Mouse (Mus musculus): ENCODE measurements around the gene Gpbar1. TPM values are rescaled to one million over a fixed set of nuclear protein-coding genes. Genes with fewer than 3 reads are reported as not detected.
"Not testable (repeated sequence)": the region's sequence is repeated elsewhere in the genome, so short reads cannot be mapped to it uniquely, and the experiment has no call there.

The Gpbar1 gene
- total RNA-seq, 2 experiments from 2014 or later, result not detected

- DNase-seq, result no peak
- intact Hi-C loops (cut with DNase I), result no loop called here
These were observed 1.3 kb upstream of the Gpbar1 start for GRCm38 (mm10) chr1:74277041-74277440.

GRCm38 (mm10) chr1:74277883-74278537 is 340 bp upstream of the Gpbar1 start:
- no peak for DNase-seq
- intact Hi-C loops (cut with DNase I), result no loop called here

- DNase-seq, result no peak
- intact Hi-C loops (cut with DNase I), result no loop called here
These were observed 638 bp downstream of the Gpbar1 start for GRCm38 (mm10) chr1:74278988-74279387.

- DNase-seq, result no peak
- intact Hi-C loops (cut with DNase I), result no loop called here
These were observed 2.4 kb downstream of the Gpbar1 start for GRCm38 (mm10) chr1:74280591-74281325.

- intact Hi-C loops (cut with DNase I), result no loop called here
- no peak for DNase-seq
These were observed 3.0 kb downstream of the Gpbar1 start for GRCm38 (mm10) chr1:74281372-74281771.

- DNase-seq, result no peak
- intact Hi-C loops (cut with DNase I), result no loop called here
These were observed 3.5 kb downstream of the Gpbar1 start for GRCm38 (mm10) chr1:74281886-74282285.

GRCm38 (mm10) chr1:74282896-74283625 is 4.7 kb downstream of the Gpbar1 start:
- DNase-seq, result no peak
- intact Hi-C loops (cut with DNase I), result no loop called here

GRCm38 (mm10) chr1:74283686-74284463 is 5.5 kb downstream of the Gpbar1 start:
- intact Hi-C loops (cut with DNase I), result loop anchor here (1.0 to 2.0 kb wide), 2 partner anchors 48 to 79 kb away; partner anchors contain the start of gene Arpc2

GRCm38 (mm10) chr1:74284543-74285160 is 6.3 kb downstream of the Gpbar1 start, which contains the start of the genes Aamp and Pnkd:
Gene Aamp, minus strand, starts transcription at chr1:74284738.
Gene Pnkd, plus strand, starts transcription at chr1:74284930.
- intact Hi-C loops (cut with DNase I), result loop anchor here (1.0 to 5.0 kb wide), 3 partner anchors 48 to 168 kb away; partner anchors contain the start of gene Arpc2
- DNase-seq, result peak; percentile 100

More at GRCm38 (mm10) chr1:74283686-74284463, 5.5 kb downstream of the Gpbar1 start:
- peak; percentile 56 to 76 for DNase-seq

- DNase-seq, result no peak
- intact Hi-C loops (cut with DNase I), result loop anchor here (2.0 to 5.0 kb wide), 2 partner anchors 81 to 167 kb away; no protein-coding TSS in a partner anchor
These were observed 7.1 kb downstream of the Gpbar1 start for GRCm38 (mm10) chr1:74285212-74286010.

GRCm38 (mm10) chr1:74286869-74287607 is 8.7 kb downstream of the Gpbar1 start:
- not testable (repeated sequence) for DNase-seq
- intact Hi-C loops (cut with DNase I), result loop anchor here (5.0 kb wide), 1 partner anchor 165 kb away; no protein-coding TSS in a partner anchor

GRCm38 (mm10) chr1:74288327-74288726 is 10.0 kb downstream of the Gpbar1 start:
- DNase-seq, result no peak
- intact Hi-C loops (cut with DNase I), result loop anchor here (2.0 to 5.0 kb wide), 3 partner anchors 20 to 164 kb away; no protein-coding TSS in a partner anchor

GRCm38 (mm10) chr1:74289248-74289647 is 10.9 kb downstream of the Gpbar1 start:
- no peak for DNase-seq
- intact Hi-C loops (cut with DNase I), result loop anchor here (2.0 to 5.0 kb wide), 3 partner anchors 20 to 163 kb away; no protein-coding TSS in a partner anchor

GRCm38 (mm10) chr1:74289740-74290139 is 11.4 kb downstream of the Gpbar1 start:
- intact Hi-C loops (cut with DNase I), result loop anchor here (2.0 to 5.0 kb wide), 3 partner anchors 19 to 163 kb away; no protein-coding TSS in a partner anchor
- DNase-seq, result no peak

GRCm38 (mm10) chr1:74290141-74290540 is 11.8 kb downstream of the Gpbar1 start:
- DNase-seq, result peak; percentile 64 to 70

GRCm38 (mm10) chr1:74292331-74293020 is 14.1 kb downstream of the Gpbar1 start:
- DNase-seq, result no peak
- intact Hi-C loops (cut with DNase I), result no loop called here

More at GRCm38 (mm10) chr1:74290141-74290540, 11.8 kb downstream of the Gpbar1 start:
- intact Hi-C loops (cut with DNase I), result no loop called here

- intact Hi-C loops (cut with DNase I), result no loop called here
- no peak for DNase-seq
These were observed 15.1 kb downstream of the Gpbar1 start for GRCm38 (mm10) chr1:74293306-74293960.
